Mouse (Mus musculus) mammary gland, adult 2 months (tissue): ENCODE data around the gene Gdf5. TPM values are rescaled to one million over a fixed set of nuclear protein-coding genes. Genes with fewer than 3 reads are reported as not detected.

Source experiments
- polyA plus RNA-seq: library from polyadenylated mRNA; depleted of rRNA; stranded (reverse); fragments of >200 nt; gene quantifications from 2 replicates; pipeline ENCODE4 v1.2.3, GENCODE M21; 2012; ENCODE audit warnings: low replicate concordance; rRNA removed

The Gdf5 gene
- 0.63 and 1.0 TPM in 2 replicates for polyA plus RNA-seq

GRCm38 (mm10) chr2:155945124-155945523, at the start of gene Gdf5:
Gene Gdf5 (minus strand): TSS chr2:155945367.

GRCm38 (mm10) chr2:155956134-155957059, 11.2 kb upstream of the Gdf5 start, which contains the start of gene Cep250:
Gene Cep250 (plus strand): TSS chr2:155956458.

GRCm38 (mm10) chr2:155940681-155941080, 4.5 kb downstream of the Gdf5 start, which contains the start of gene Gm15557:
Gene Gm15557 (plus strand): TSS chr2:155940728.

GRCm38 (mm10) chr2:155929531-155930442, 15.4 kb downstream of the Gdf5 start, which contains the start of gene Uqcc1:
Gene Uqcc1 (minus strand): TSS chr2:155930310.

Other genes starting within 250 kb of the Gdf5 start
- 39.5 and 56.7 TPM in 2 replicates for gene Edem2, start 215.9 kb downstream of the Gdf5 start, polyA plus RNA-seq
- not detected in 2 replicates for gene Gm17581, start 209.5 kb downstream of the Gdf5 start, polyA plus RNA-seq
- gene Procr, start 194.2 kb downstream of the Gdf5 start, polyA plus RNA-seq = 16.3 and 20.4 TPM in 2 replicates
- gene Mmp24, start 170.0 kb downstream of the Gdf5 start, polyA plus RNA-seq = 0.07 and 0.10 TPM in 2 replicates
- 70.9 and 110 TPM in 2 replicates for gene BC029722, start 125.9 kb downstream of the Gdf5 start, polyA plus RNA-seq
- gene Eif6, start 118.4 kb downstream of the Gdf5 start, polyA plus RNA-seq = 103 and 117 TPM in 2 replicates
- 0.04 and 0.36 TPM in 2 replicates for gene Fam83c, start 110.5 kb downstream of the Gdf5 start, polyA plus RNA-seq
- gene Uqcc1, start 15.1 kb downstream of the Gdf5 start, polyA plus RNA-seq = 17.9 and 69.2 TPM in 2 replicates
- gene Gm15557, start 4.6 kb downstream of the Gdf5 start, polyA plus RNA-seq = not detected in 2 replicates
- gene Cep250, start 11.1 kb upstream of the Gdf5 start, polyA plus RNA-seq = 10.2 and 10.8 TPM in 2 replicates
- 2.4 and 6.7 TPM in 2 replicates for gene 6430550D23Rik, start 62.6 kb upstream of the Gdf5 start, polyA plus RNA-seq
- 195 and 238 TPM in 2 replicates for gene Ergic3, start 62.7 kb upstream of the Gdf5 start, polyA plus RNA-seq
- 6.6 and 7.5 TPM in 2 replicates for gene Fer1l4, start 107.6 kb upstream of the Gdf5 start, polyA plus RNA-seq
- gene Spag4, start 119.8 kb upstream of the Gdf5 start, polyA plus RNA-seq = 4.6 and 6.2 TPM in 2 replicates
- gene Cpne1, start 166.6 kb upstream of the Gdf5 start, polyA plus RNA-seq = 88.5 and 117 TPM in 2 replicates
- gene Rbm12, start 166.6 kb upstream of the Gdf5 start, polyA plus RNA-seq = 9.4 and 17.0 TPM in 2 replicates
- gene Gm28036, start 181.7 kb upstream of the Gdf5 start, polyA plus RNA-seq = 2.4 and 4.8 TPM in 2 replicates
- 181 and 383 TPM in 2 replicates for gene Romo1, start 198.7 kb upstream of the Gdf5 start, polyA plus RNA-seq
- 67.7 and 98.0 TPM in 2 replicates for gene Nfs1, start 198.8 kb upstream of the Gdf5 start, polyA plus RNA-seq
- 34.1 and 83.0 TPM in 2 replicates for gene Rbm39, start 234.9 kb upstream of the Gdf5 start, polyA plus RNA-seq